Mouse (Mus musculus): ENCODE measurements at regions not wholly inside any gene's neighbourhood (a gene's known extent, or its start where the extent isn't known, plus 50 kb on each side); places are given as distances from the start of the nearest gene placed in this dataset.

DNA sequence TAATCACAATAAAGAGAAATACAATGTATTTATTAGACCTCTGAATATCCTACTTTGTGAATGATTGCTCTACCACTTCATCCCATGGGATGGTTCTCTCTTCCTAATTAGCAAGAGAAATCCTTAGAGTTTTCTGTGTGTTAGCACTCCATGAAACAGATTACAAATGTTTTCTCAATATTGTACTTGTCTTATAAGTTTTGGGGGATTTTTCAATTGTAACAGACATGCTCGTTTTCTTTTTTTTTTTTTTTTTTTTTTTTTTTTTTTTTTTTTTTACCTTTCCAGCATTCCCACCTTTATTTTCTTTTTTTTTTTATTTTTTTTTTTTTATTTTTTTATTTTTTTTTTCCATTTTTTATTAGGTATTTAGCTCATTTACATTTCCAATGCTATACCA is 312.3 kb downstream of the Mex3b start:
- Histone ChIP-seq H3K9ac (ENCODE audit: low read length) (no peak overlapping the region), H3K9me3 (ENCODE audit: control insufficient read depth, low read length) (no peaks in the 10 kb centered on the region), H3K4me2 (ENCODE audit: low read depth, severe bottlenecking) (no peak overlapping the region), H3K4me3 (ENCODE audit: low read depth, low read length) (no peak overlapping the region), H3K36me3 (ENCODE audit: control insufficient read depth, insufficient read depth, low read length) (no peaks in the 10 kb centered on the region), H3K4me1 (ENCODE audit: control insufficient read depth, insufficient read depth, low read length) (no peaks in the 10 kb centered on the region), H3K27ac (replicated peaks; ENCODE audit: low read depth, low read length) (no peak overlapping the region), H3K27me3 (ENCODE audit: control insufficient read depth, insufficient read depth, low read length) (no peaks in the 10 kb centered on the region)
- ATAC-seq (ENCODE audit: insufficient number of reproducible peaks, low FRiP score, low TSS enrichment, low read depth) (no peak), DNase-seq (ENCODE audit: low spot score) (no peak)
- WGBS = 78% methylated on average over 1 of the region's 1 CpGs

DNA sequence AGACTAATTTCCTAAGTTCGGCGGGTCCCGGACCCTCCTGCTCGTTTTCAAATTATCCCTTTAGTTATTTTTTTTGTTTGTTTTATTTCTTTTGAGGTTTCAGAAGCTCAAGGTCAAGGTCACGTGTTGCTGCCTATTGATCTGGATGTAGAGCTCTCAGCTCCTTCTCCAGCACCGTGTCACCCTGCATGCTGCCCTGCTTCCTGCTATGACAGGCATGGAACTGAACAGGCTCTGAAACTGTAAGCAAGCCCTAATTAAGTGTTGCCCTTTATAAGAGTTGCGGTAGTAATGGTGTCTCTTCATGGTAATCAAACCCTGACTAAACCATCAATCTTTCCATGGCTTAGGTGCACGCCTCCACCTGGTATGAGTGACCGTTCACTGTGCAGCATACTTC is 319.2 kb downstream of the Mex3b start:
- Histone ChIP-seq H3K4me2 (ENCODE audit: low read depth, severe bottlenecking) (no peak overlapping the region), H3K9me3 (ENCODE audit: control insufficient read depth, low read length) (no peaks in the 10 kb centered on the region), H3K9ac (ENCODE audit: low read length) (no peak overlapping the region), H3K4me1 (ENCODE audit: control insufficient read depth, insufficient read depth, low read length) (no peaks in the 10 kb centered on the region), H3K36me3 (ENCODE audit: control insufficient read depth, insufficient read depth, low read length) (no peaks in the 10 kb centered on the region), H3K27me3 (ENCODE audit: control insufficient read depth, insufficient read depth, low read length) (no peaks in the 10 kb centered on the region), H3K27ac (replicated peaks; ENCODE audit: low read depth, low read length) (no peak overlapping the region), H3K4me3 (ENCODE audit: low read depth, low read length) (no peak overlapping the region)
- WGBS = 87% methylated on average over 9 of the region's 9 CpGs
- DNase-seq (ENCODE audit: low spot score) (no peak), ATAC-seq (ENCODE audit: insufficient number of reproducible peaks, low FRiP score, low TSS enrichment, low read depth) (no peak)

GRCm38 (mm10) chr7:83195896-83196537 is 328.9 kb downstream of the Mex3b start:
- Histone ChIP-seq H3K27me3 (ENCODE audit: control insufficient read depth, insufficient read depth, low read length) (no peaks in the 10 kb centered on the region), H3K27ac (replicated peaks; ENCODE audit: low read depth, low read length) (no peak overlapping the region), H3K9ac (ENCODE audit: low read length) (no peak overlapping the region), H3K4me3 (ENCODE audit: low read depth, low read length) (no peak overlapping the region), H3K36me3 (ENCODE audit: control insufficient read depth, insufficient read depth, low read length) (no peaks in the 10 kb centered on the region), H3K4me2 (ENCODE audit: low read depth, severe bottlenecking) (no peak overlapping the region), H3K4me1 (ENCODE audit: control insufficient read depth, insufficient read depth, low read length) (peaks cover 3% of the 10 kb centered on the region; the same call in 1 of the 2 replicates), H3K9me3 (ENCODE audit: control insufficient read depth, low read length) (no peaks in the 10 kb centered on the region)
- ATAC-seq (ENCODE audit: insufficient number of reproducible peaks, low FRiP score, low TSS enrichment, low read depth) = no peak
- DNase-seq (ENCODE audit: low spot score) = no peak
- 47% methylated on average over 12 of the region's 12 CpGs for WGBS

- Histone ChIP-seq H3K36me3 (ENCODE audit: control insufficient read depth, insufficient read depth, low read length) (no peaks in the 10 kb centered on the region), H3K4me1 (ENCODE audit: control insufficient read depth, insufficient read depth, low read length) (peaks cover 13% of the 10 kb centered on the region), H3K27me3 (ENCODE audit: control insufficient read depth, insufficient read depth, low read length) (no peaks in the 10 kb centered on the region), H3K4me3 (ENCODE audit: low read depth, low read length) (no peak overlapping the region), H3K27ac (replicated peaks; ENCODE audit: low read depth, low read length) (no peak overlapping the region), H3K9me3 (ENCODE audit: control insufficient read depth, low read length) (no peaks in the 10 kb centered on the region), H3K4me2 (ENCODE audit: low read depth, severe bottlenecking) (no peak overlapping the region), H3K9ac (ENCODE audit: low read length) (no peak overlapping the region)
- 83% methylated on average over 2 of the region's 2 CpGs for WGBS
- no peak for DNase-seq (ENCODE audit: low spot score)
- no peak for ATAC-seq (ENCODE audit: insufficient number of reproducible peaks, low FRiP score, low TSS enrichment, low read depth)
These were observed 330.4 kb downstream of the Mex3b start for GRCm38 (mm10) chr7:83197490-83197889.

DNA sequence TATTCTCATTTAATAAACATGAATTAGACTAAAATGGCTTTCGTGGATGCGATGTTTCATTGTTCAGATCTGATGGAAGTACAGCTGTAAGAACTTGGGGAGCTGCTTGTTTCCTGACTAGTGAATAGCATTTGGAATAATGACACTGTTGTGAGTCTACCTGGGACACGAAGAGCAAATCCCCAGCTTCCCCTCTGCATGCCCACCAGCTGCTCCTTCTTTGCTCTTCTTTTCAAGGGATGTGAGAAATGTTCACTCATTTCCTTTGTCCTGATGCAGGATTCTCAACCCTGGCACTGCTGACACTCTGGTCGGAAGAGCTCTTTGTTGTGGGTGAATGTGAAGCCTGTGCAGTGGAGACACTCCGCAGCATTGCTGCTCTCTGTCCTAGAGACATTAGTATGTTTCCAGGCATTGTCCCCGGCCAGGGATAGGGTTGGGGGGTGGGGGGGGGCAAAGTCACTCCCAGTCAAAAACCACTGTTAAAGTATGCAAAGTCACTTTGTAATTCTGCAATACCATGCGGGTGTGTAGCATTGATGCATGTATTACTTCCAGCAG is 334.1 kb downstream of the Mex3b start:
- H3K36me3 ChIP-seq (ENCODE audit: control insufficient read depth, insufficient read depth, low read length) = no peaks in the 10 kb centered on the region
- no peak overlapping the region for H3K4me2 ChIP-seq (ENCODE audit: low read depth, severe bottlenecking)
- no peaks in the 10 kb centered on the region for H3K27me3 ChIP-seq (ENCODE audit: control insufficient read depth, insufficient read depth, low read length)
- H3K9me3 ChIP-seq (ENCODE audit: control insufficient read depth, low read length) = no peaks in the 10 kb centered on the region
- WGBS = 72% methylated on average over 7 of the region's 7 CpGs
- ATAC-seq (ENCODE audit: insufficient number of reproducible peaks, low FRiP score, low TSS enrichment, low read depth) (no peak), DNase-seq (ENCODE audit: low spot score) (no peak)
- H3K27ac ChIP-seq (replicated peaks; ENCODE audit: low read depth, low read length) = no peak overlapping the region
- H3K4me3 ChIP-seq (ENCODE audit: low read depth, low read length) = no peak overlapping the region
- H3K4me1 ChIP-seq (ENCODE audit: control insufficient read depth, insufficient read depth, low read length) = peaks cover 37% of the 10 kb centered on the region
- no peak overlapping the region for H3K9ac ChIP-seq (ENCODE audit: low read length)

DNA sequence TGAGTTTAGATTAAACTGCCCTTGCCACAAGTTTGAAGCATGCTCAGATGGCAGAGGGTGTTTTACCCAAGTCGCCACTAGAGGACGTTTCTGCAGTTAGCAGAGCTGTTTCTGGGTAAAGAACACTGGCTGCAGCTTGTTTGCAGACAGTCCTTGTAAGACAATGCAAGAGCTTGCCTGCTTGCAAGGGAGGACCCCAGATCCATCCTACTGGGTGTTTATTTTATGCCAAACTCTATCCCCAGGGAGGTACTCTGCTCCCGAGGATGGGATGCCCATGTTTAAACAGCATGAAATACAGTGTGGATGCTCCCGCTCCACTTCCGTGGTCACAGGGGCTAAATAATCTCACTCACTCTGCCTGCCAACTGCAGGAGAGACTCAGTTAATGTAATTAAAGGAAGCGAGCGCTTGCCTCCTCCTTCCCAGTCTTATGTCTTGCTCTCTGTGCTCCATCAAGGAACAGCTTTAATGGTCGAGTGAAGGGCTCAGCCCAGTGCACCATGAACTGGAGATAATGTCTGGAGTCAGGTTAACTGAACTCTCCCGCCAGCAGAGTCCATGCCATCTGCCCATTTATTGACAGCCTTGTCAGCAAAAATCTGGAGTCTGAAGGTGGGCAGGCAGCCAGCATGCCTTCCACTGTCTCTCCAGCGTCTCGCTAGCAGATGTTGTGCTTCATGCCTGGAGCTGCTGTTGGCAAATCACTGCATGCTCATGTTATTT is 334.8 kb downstream of the Mex3b start:
- H3K4me3 ChIP-seq (ENCODE audit: low read depth, low read length) = no peak overlapping the region
- H3K4me2 ChIP-seq (ENCODE audit: low read depth, severe bottlenecking) = no peak overlapping the region
- H3K4me1 ChIP-seq (ENCODE audit: control insufficient read depth, insufficient read depth, low read length) = peaks cover 37% of the 10 kb centered on the region
- ATAC-seq (ENCODE audit: insufficient number of reproducible peaks, low FRiP score, low TSS enrichment, low read depth) (peak; percentile 39; the same call in 1 of the 2 replicates), DNase-seq (ENCODE audit: low spot score) (peak; percentile 67)
- no peak overlapping the region for H3K9ac ChIP-seq (ENCODE audit: low read length)
- no peak overlapping the region for H3K27ac ChIP-seq (replicated peaks; ENCODE audit: low read depth, low read length)
- no peaks in the 10 kb centered on the region for H3K9me3 ChIP-seq (ENCODE audit: control insufficient read depth, low read length)
- H3K36me3 ChIP-seq (ENCODE audit: control insufficient read depth, insufficient read depth, low read length) = no peaks in the 10 kb centered on the region
- 9% methylated on average over 11 of the region's 11 CpGs for WGBS
- no peaks in the 10 kb centered on the region for H3K27me3 ChIP-seq (ENCODE audit: control insufficient read depth, insufficient read depth, low read length)

DNA sequence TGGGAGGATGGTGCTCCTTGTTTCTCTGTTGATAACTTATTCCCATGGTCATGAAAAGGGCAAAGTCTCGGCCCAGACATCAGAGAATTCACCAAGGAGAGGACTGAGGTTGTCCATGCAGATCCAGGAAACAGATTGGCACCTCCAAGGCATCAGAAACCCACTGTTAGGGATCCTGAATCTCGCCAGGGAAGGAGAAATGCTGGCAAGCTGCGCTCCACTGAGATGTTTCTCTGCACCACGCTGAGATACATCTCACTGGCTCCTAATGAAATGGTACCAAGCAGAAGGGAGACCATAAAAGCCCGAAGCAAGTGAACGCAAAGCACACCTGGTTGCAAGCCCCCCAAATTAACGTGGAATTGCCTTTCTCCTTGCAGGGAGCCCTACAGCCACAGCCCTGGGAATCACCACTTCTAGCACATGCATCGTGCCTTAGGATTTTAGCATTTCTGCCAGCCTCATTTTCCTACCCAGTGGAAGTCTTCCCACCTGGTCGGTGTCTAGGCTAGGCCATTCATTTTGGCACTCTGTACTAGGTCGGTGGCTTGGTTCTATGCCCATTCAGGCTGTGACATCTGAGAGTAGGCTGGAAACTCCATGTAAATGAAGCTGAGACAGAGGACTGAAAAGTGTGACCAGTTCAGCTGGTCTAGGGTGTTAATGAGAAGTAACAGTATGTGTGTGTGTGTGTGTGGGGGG is 336.3 kb downstream of the Mex3b start:
- no peak overlapping the region for H3K4me2 ChIP-seq (ENCODE audit: low read depth, severe bottlenecking)
- H3K4me3 ChIP-seq (ENCODE audit: low read depth, low read length) = no peak overlapping the region
- ATAC-seq (ENCODE audit: insufficient number of reproducible peaks, low FRiP score, low TSS enrichment, low read depth) = no peak
- H3K4me1 ChIP-seq (ENCODE audit: control insufficient read depth, insufficient read depth, low read length) = peaks cover 37% of the 10 kb centered on the region
- no peak overlapping the region for H3K9ac ChIP-seq (ENCODE audit: low read length)
- H3K9me3 ChIP-seq (ENCODE audit: control insufficient read depth, low read length) = no peaks in the 10 kb centered on the region
- DNase-seq (ENCODE audit: low spot score) = no peak
- H3K36me3 ChIP-seq (ENCODE audit: control insufficient read depth, insufficient read depth, low read length) = no peaks in the 10 kb centered on the region
- no peaks in the 10 kb centered on the region for H3K27me3 ChIP-seq (ENCODE audit: control insufficient read depth, insufficient read depth, low read length)
- 55% methylated on average over 10 of the region's 10 CpGs for WGBS
- H3K27ac ChIP-seq (replicated peaks; ENCODE audit: low read depth, low read length) = no peak overlapping the region; the same call in 1 of the 2 replicates

- no peaks in the 10 kb centered on the region for H3K36me3 ChIP-seq (ENCODE audit: control insufficient read depth, insufficient read depth, low read length)
- peaks cover 37% of the 10 kb centered on the region for H3K4me1 ChIP-seq (ENCODE audit: control insufficient read depth, insufficient read depth, low read length)
- 7% methylated on average over 4 of the region's 4 CpGs for WGBS
- ATAC-seq (ENCODE audit: insufficient number of reproducible peaks, low FRiP score, low TSS enrichment, low read depth) (no peak), DNase-seq (ENCODE audit: low spot score) (peak; percentile 37)
- no peak overlapping the region for H3K9ac ChIP-seq (ENCODE audit: low read length)
- H3K9me3 ChIP-seq (ENCODE audit: control insufficient read depth, low read length) = no peaks in the 10 kb centered on the region
- no peak overlapping the region for H3K4me3 ChIP-seq (ENCODE audit: low read depth, low read length)
- no peak overlapping the region; the same call in 1 of the 2 replicates for H3K27ac ChIP-seq (replicated peaks; ENCODE audit: low read depth, low read length)
- no peaks in the 10 kb centered on the region for H3K27me3 ChIP-seq (ENCODE audit: control insufficient read depth, insufficient read depth, low read length)
- peak overlapping the region; percentile 3; the same call in 1 of the 2 replicates for H3K4me2 ChIP-seq (ENCODE audit: low read depth, severe bottlenecking)
These were observed 336.9 kb downstream of the Mex3b start for GRCm38 (mm10) chr7:83204013-83204365.
